Mouse (Mus musculus) spleen, adult 2 months (tissue): Measurements from ENCODE around the gene Sdsl.

Experiments
- CTCF ChIP-seq: fragments of 200-500 bp; IDR thresholded peaks from 2 replicates; pipeline ENCODE4 v1.5.1; 2011; ENCODE audit warnings: mild to moderate bottlenecking, inconsistent platforms; ENCODE audit not compliant: insufficient read depth, insufficient read length, insufficient replicate concordance; ENCODE audit errors: extremely low read depth
- POLR2A ChIP-seq: fragments of 200-500 bp; IDR thresholded peaks from 2 replicates; pipeline ENCODE4 v1.6.1; 2011; ENCODE audit warnings: low read depth, low read length, inconsistent platforms

- TF ChIP-seq CTCF (no peak), POLR2A (no peak)
Measured at GRCm38 (mm10) chr5:120433135-120433760, 39.4 kb downstream of the Sdsl start.
